24 mouse cellular contexts compared by ENCODE assay signal in the genomic region with DNA sequence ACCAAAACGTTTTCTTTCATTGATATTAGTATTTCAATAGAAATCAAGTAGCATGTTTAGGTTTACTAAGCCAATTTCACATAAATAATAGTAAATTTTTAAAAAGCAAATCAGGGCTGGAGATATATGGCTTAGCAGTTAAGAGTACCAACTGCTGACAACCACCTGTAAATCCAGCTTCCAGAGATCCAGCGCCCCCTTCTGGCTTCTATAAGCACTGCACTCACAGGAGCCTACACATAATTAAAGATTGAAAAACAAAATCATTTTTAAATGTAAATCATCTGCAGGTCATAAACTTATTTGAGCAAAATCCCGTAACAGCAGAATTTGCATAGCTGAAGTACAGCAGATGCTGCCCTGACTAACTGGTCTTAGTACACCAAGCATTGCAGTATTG. TPM values are rescaled to one million over a fixed set of nuclear protein-coding genes. Genes with fewer than 3 reads are reported as not detected.
A peak's percentile ranks its signal among the peaks of the same experiment; 100 is the strongest.
DNase-seq lines count a peak whose midpoint lies in the region; ATAC-seq and TF ChIP-seq lines count a peak whose summit lies in the region.
"Had no signal": no experiment of that assay in that cellular context is flagged by ENCODE, and none has a peak within 500 bp of the region (broad histone marks: within the 10 kb centered on the region; RNA-seq: fewer than 3 reads in every experiment).

No protein-coding gene starts in this region.

- H3K36me3 ChIP-seq in intestine, postnatal 0 days (ENCODE audit: control insufficient read depth, insufficient read depth) = peaks cover 10% of the 10 kb centered on the region; the same call in 1 of the 2 replicates
- H3K36me3 ChIP-seq in intestine, embryonic 15.5 days = no peaks in the 10 kb centered on the region
- H3K36me3 ChIP-seq in lung, embryonic 14.5 days (ENCODE audit: insufficient read depth) = no peaks in the 10 kb centered on the region
- no peaks in the 10 kb centered on the region for H3K36me3 ChIP-seq in lung, postnatal 0 days (ENCODE audit: insufficient read depth, low read length)
- no peaks in the 10 kb centered on the region for H3K36me3 ChIP-seq in MEL (ENCODE audit: control insufficient read depth in 1 of 2, insufficient read depth in 2 of 2, low read length in 2 of 2)
- H3K36me3 ChIP-seq in stomach, postnatal 0 days (ENCODE audit: control insufficient read depth, insufficient read depth, low read length) = no peaks in the 10 kb centered on the region
- H3K36me3 ChIP-seq: embryonic facial prominence, embryonic 10.5 days; limb, embryonic 15.5 days; midbrain, embryonic 13.5 days; neural tube, embryonic 12.5 days had no signal

- H3K4me1 ChIP-seq in intestine, postnatal 0 days (replicated peaks; ENCODE audit: control insufficient read depth, insufficient read depth, low read length) = no peaks in the 10 kb centered on the region
- H3K4me1 ChIP-seq in intestine, embryonic 15.5 days (replicated peaks) = no peaks in the 10 kb centered on the region
- no peaks in the 10 kb centered on the region for H3K4me1 ChIP-seq in lung, embryonic 14.5 days (ENCODE audit: insufficient read depth)
- H3K4me1 ChIP-seq in lung, postnatal 0 days (ENCODE audit: insufficient read depth, low read depth, low read length) = no peaks in the 10 kb centered on the region
- H3K4me1 ChIP-seq in MEL (ENCODE audit: control insufficient read depth in 1 of 2, insufficient read depth in 2 of 2, low read length in 2 of 2) = no peaks in the 10 kb centered on the region
- no peaks in the 10 kb centered on the region for H3K4me1 ChIP-seq in stomach, postnatal 0 days (replicated peaks; ENCODE audit: control insufficient read depth, insufficient read depth)
- H3K4me1 ChIP-seq: embryonic facial prominence, embryonic 10.5 days; limb, embryonic 15.5 days; midbrain, embryonic 13.5 days; neural tube, embryonic 12.5 days had no signal

- H3K27me3 ChIP-seq in intestine, postnatal 0 days (replicated peaks; ENCODE audit: control insufficient read depth, insufficient read depth, low read length) = no peaks in the 10 kb centered on the region
- H3K27me3 ChIP-seq in intestine, embryonic 15.5 days (replicated peaks) = no peaks in the 10 kb centered on the region
- H3K27me3 ChIP-seq in lung, embryonic 14.5 days (ENCODE audit: insufficient read depth, low read length) = no peaks in the 10 kb centered on the region
- H3K27me3 ChIP-seq in lung, postnatal 0 days (replicated peaks; ENCODE audit: insufficient read depth, low read length) = no peaks in the 10 kb centered on the region
- no peaks in the 10 kb centered on the region for H3K27me3 ChIP-seq in MEL (ENCODE audit: control insufficient read depth in 1 of 2, insufficient read depth in 2 of 2, low read length in 2 of 2)
- H3K27me3 ChIP-seq in stomach, postnatal 0 days (ENCODE audit: control insufficient read depth, insufficient read depth, low read length) = no peaks in the 10 kb centered on the region
- H3K27me3 ChIP-seq: limb, embryonic 15.5 days; midbrain, embryonic 13.5 days; neural tube, embryonic 12.5 days had no signal

- peak; percentile 59 for TF ChIP-seq CTCF in intestine, postnatal 0 days (IDR thresholded peaks at IDR 0.05; ENCODE audit: low read depth)
- TF ChIP-seq CTCF in lung, embryonic 14.5 days (IDR thresholded peaks at IDR 0.05; ENCODE audit: low read depth) = peak; percentile 29
- no peak; the same call in 1 of the 2 replicates for TF ChIP-seq CTCF in lung, postnatal 0 days (IDR thresholded peaks at IDR 0.05)
- peak in 2 of 3 experiments; percentile 6 to 9; a peak in 2 of 6 replicates for TF ChIP-seq CTCF in MEL (IDR thresholded peaks at IDR 0.05 in 2 of 3, conservative IDR thresholded peaks at IDR 0.05 in 1 of 3; ENCODE audit: control insufficient read depth in 1 of 3, insufficient read depth in 1 of 3, low read depth in 2 of 3, low read length in 3 of 3, poor library complexity in 1 of 3, severe bottlenecking in 1 of 3)
- TF ChIP-seq CTCF in stomach, postnatal 0 days (IDR thresholded peaks at IDR 0.05; ENCODE audit: low read depth) = peak; percentile 31; the same call in 1 of the 2 replicates

- H3K79me2 ChIP-seq in MEL (ENCODE audit: control insufficient read depth, insufficient read depth, low read length, poor library complexity) = no peaks in the 10 kb centered on the region

- no peak overlapping the region for H3K4me3 ChIP-seq in intestine, postnatal 0 days (ENCODE audit: low read depth, low read length)
- H3K4me3 ChIP-seq in intestine, embryonic 15.5 days (replicated peaks) = no peak overlapping the region
- H3K4me3 ChIP-seq in lung, embryonic 14.5 days (ENCODE audit: low read depth, low read length) = no peak overlapping the region
- no peak overlapping the region for H3K4me3 ChIP-seq in lung, postnatal 0 days (ENCODE audit: low read depth, low read length)
- no peak overlapping the region for H3K4me3 ChIP-seq in MEL (ENCODE audit: control insufficient read depth in 1 of 2, insufficient read depth in 1 of 2, low read depth in 2 of 2, low read length in 2 of 2)
- no peak overlapping the region for H3K4me3 ChIP-seq in stomach, postnatal 0 days (ENCODE audit: low read depth, low read length)
- H3K4me3 ChIP-seq: embryonic facial prominence, embryonic 10.5 days; limb, embryonic 15.5 days; midbrain, embryonic 13.5 days; neural tube, embryonic 12.5 days had no signal

- TF ChIP-seq RAD21 in MEL (IDR thresholded peaks at IDR 0.05; ENCODE audit: low read depth, low read length) = no peak; the same call in 1 of the 2 replicates

- H3K9me3 ChIP-seq in intestine, postnatal 0 days (ENCODE audit: control insufficient read depth) = no peaks in the 10 kb centered on the region
- H3K9me3 ChIP-seq in intestine, embryonic 15.5 days = no peaks in the 10 kb centered on the region
- no peaks in the 10 kb centered on the region for H3K9me3 ChIP-seq in lung, embryonic 14.5 days (ENCODE audit: low read depth, low read length)
- H3K9me3 ChIP-seq in lung, postnatal 0 days (ENCODE audit: low read length) = no peaks in the 10 kb centered on the region
- no peaks in the 10 kb centered on the region for H3K9me3 ChIP-seq in MEL (replicated peaks; ENCODE audit: insufficient read depth, low read length)
- H3K9me3 ChIP-seq in stomach, postnatal 0 days (ENCODE audit: control insufficient read depth, low read length) = no peaks in the 10 kb centered on the region
- H3K9me3 ChIP-seq: embryonic facial prominence, embryonic 10.5 days; limb, embryonic 15.5 days; midbrain, embryonic 13.5 days; neural tube, embryonic 12.5 days had no signal

- H3K27ac ChIP-seq in intestine, postnatal 0 days (ENCODE audit: low read depth, low read length) = no peak overlapping the region
- H3K27ac ChIP-seq in intestine, embryonic 15.5 days = no peak overlapping the region
- H3K27ac ChIP-seq in lung, embryonic 14.5 days (ENCODE audit: low read depth) = no peak overlapping the region
- no peak overlapping the region for H3K27ac ChIP-seq in lung, postnatal 0 days (ENCODE audit: low read length)
- H3K27ac ChIP-seq in MEL (ENCODE audit: control insufficient read depth, low read depth, low read length) = no peak overlapping the region
- no peak overlapping the region for H3K27ac ChIP-seq in stomach, postnatal 0 days (replicated peaks)
- H3K27ac ChIP-seq: embryonic facial prominence, embryonic 10.5 days; hindbrain, postnatal 0 days; limb, embryonic 15.5 days; midbrain, embryonic 13.5 days; neural tube, embryonic 12.5 days had no signal

- no peak for TF ChIP-seq POLR2A in MEL (IDR thresholded peaks at IDR 0.05; ENCODE audit: control insufficient read depth in 1 of 2, insufficient read depth in 1 of 2, low read depth in 1 of 2, low read length in 2 of 2, poor library complexity in 1 of 2)

- peak; percentile 9 for DNase-seq in lung, embryonic 14.5 days
- DNase-seq in lung, postnatal 0 days (ENCODE audit: low spot score) = no peak
- DNase-seq in MEL (ENCODE audit: low read depth, low spot score) = no peak
- no peak for DNase-seq in stomach, postnatal 0 days (ENCODE audit: low spot score)
- DNase-seq in urinary bladder, postnatal 25 days (ENCODE audit: low spot score) = no peak
- DNase-seq: adrenal gland, postnatal 25 days; cerebellum, adult 9-11 months; heart, postnatal 10 days; kidney, adult 2 months; kidney, postnatal 10 days; left cerebral cortex, postnatal 4 days; lung, adult 18-20 months; right cerebral cortex, postnatal 14 days had no signal

- H3K9ac ChIP-seq in intestine, postnatal 0 days (ENCODE audit: low read depth, low read length) = no peak overlapping the region
- no peak overlapping the region for H3K9ac ChIP-seq in intestine, embryonic 15.5 days
- no peak overlapping the region for H3K9ac ChIP-seq in lung, embryonic 14.5 days
- no peak overlapping the region for H3K9ac ChIP-seq in lung, postnatal 0 days (replicated peaks; ENCODE audit: low read depth)
- H3K9ac ChIP-seq in MEL (ENCODE audit: control insufficient read depth, low read depth, low read length, poor library complexity, severe bottlenecking) = no peak overlapping the region
- no peak overlapping the region for H3K9ac ChIP-seq in stomach, postnatal 0 days (ENCODE audit: low read length)
- H3K9ac ChIP-seq: limb, embryonic 15.5 days; midbrain, embryonic 13.5 days; neural tube, embryonic 12.5 days had no signal

- 70% methylated on average over 3 of the region's 3 CpGs for WGBS in intestine, postnatal 0 days
- 72% methylated on average over 3 of the region's 3 CpGs for WGBS in intestine, embryonic 15.5 days
- 71% methylated on average over 3 of the region's 3 CpGs for WGBS in lung, embryonic 14.5 days
- WGBS in lung, postnatal 0 days = 70% methylated on average over 3 of the region's 3 CpGs
- WGBS in stomach, postnatal 0 days = 59% methylated on average over 3 of the region's 3 CpGs

- no peak overlapping the region for H3K4me2 ChIP-seq in intestine, postnatal 0 days (replicated peaks; ENCODE audit: low read depth)
- H3K4me2 ChIP-seq in intestine, embryonic 15.5 days (replicated peaks) = no peak overlapping the region
- no peak overlapping the region for H3K4me2 ChIP-seq in lung, embryonic 14.5 days
- H3K4me2 ChIP-seq in lung, postnatal 0 days (replicated peaks; ENCODE audit: low read depth, low read length) = no peak overlapping the region
- H3K4me2 ChIP-seq in stomach, postnatal 0 days (replicated peaks; ENCODE audit: low read depth) = no peak overlapping the region
- H3K4me2 ChIP-seq: heart, embryonic 11.5 days; limb, embryonic 15.5 days; midbrain, embryonic 13.5 days; neural tube, embryonic 12.5 days had no signal

- no peak for TF ChIP-seq EP300 in lung, postnatal 0 days (IDR thresholded peaks at IDR 0.05)
- no peak for TF ChIP-seq EP300 in MEL (IDR thresholded peaks at IDR 0.05; ENCODE audit: low read depth in 1 of 2, low read length in 2 of 2)
- no peak for TF ChIP-seq EP300 in stomach, postnatal 0 days (optimal IDR thresholded peaks at IDR 0.05)

- ATAC-seq in intestine, postnatal 0 days = no peak
- no peak for ATAC-seq in intestine, embryonic 15.5 days
- ATAC-seq in lung, embryonic 14.5 days (ENCODE audit: insufficient read depth) = no peak
- no peak for ATAC-seq in lung, postnatal 0 days
- no peak for ATAC-seq in stomach, postnatal 0 days (ENCODE audit: low FRiP score, low TSS enrichment)
- ATAC-seq: forebrain, embryonic 16.5 days; hindbrain, postnatal 0 days; midbrain, embryonic 13.5 days had no signal

RNA-seq across cellular contexts. Expression of a gene that starts 10.8 kb away (rescaled TPM):
- polyA plus RNA-seq in intestine, postnatal 0 days (2015; fragmentation: Nextera tagmentation; extraction: Ambion mirVana) = 87.8 and 91.4 TPM in 2 replicates
- 36.5 and 41.1 TPM in 2 replicates for polyA plus RNA-seq in intestine, embryonic 15.5 days (2015; fragmentation: Nextera tagmentation; extraction: Ambion mirVana)
- polyA plus RNA-seq in lung, embryonic 14.5 days (2014; fragmentation: Nextera tagmentation; extraction: Ambion mirVana) = 2.0 and 2.8 TPM in 2 replicates
- 9.2 and 10.9 TPM in 2 replicates for polyA plus RNA-seq in lung, postnatal 0 days (2015; fragmentation: Nextera tagmentation; extraction: Ambion mirVana)
- total RNA-seq in MEL (2012; rRNA removed) = not detected in 2 replicates
- not detected for polyA plus RNA-seq in MEL (2012; ENCODE audit: insufficient read depth in 1 of 2, insufficient read length in 2 of 2, low read depth in 1 of 2, low replicate concordance in 2 of 2, missing spikeins in 1 of 2)
- polyA plus RNA-seq in stomach, postnatal 0 days (2015; fragmentation: Nextera tagmentation; extraction: Ambion mirVana) = 0.67 and 0.83 TPM in 2 replicates
- total RNA-seq: common myeloid progenitor, adult 5-6 weeks; megakaryocyte, adult 5-6 weeks had no signal
